8 mouse cellular contexts compared by ENCODE assay signal in genomic region chr7:100285383-100285782, GRCm38 (mm10). TPM values are rescaled to one million over a fixed set of nuclear protein-coding genes. Genes with fewer than 3 reads are reported as not detected.
DNase-seq lines count a peak whose midpoint lies in the region; ATAC-seq and TF ChIP-seq lines count a peak whose summit lies in the region.

Gene P4ha3 (plus strand): TSS chr7:100285520.

- no peaks in the 10 kb centered on the region for H3K36me3 ChIP-seq in heart, embryonic 16.5 days (ENCODE audit: control insufficient read depth, insufficient read depth)
- H3K36me3 ChIP-seq in liver, embryonic 13.5 days = no peaks in the 10 kb centered on the region

- H3K27ac ChIP-seq in layer of hippocampus, adult 2 months = peak within 1 kb of the TSS; percentile 18; the same call in 1 of the 2 replicates
- peak within 1 kb of the TSS; percentile 49 for H3K27ac ChIP-seq in heart, embryonic 16.5 days (ENCODE audit: low read length)
- no peak within 1 kb of the TSS for H3K27ac ChIP-seq in liver, embryonic 13.5 days
- no peak within 1 kb of the TSS for H3K27ac ChIP-seq in olfactory bulb, adult 2 months (ENCODE audit: insufficient read depth, low read depth, low read length)

- H3K4me3 ChIP-seq in layer of hippocampus, adult 2 months = peak within 1 kb of the TSS; percentile 56
- peak within 1 kb of the TSS; percentile 62 for H3K4me3 ChIP-seq in heart, embryonic 16.5 days (ENCODE audit: low read length)
- peak within 1 kb of the TSS; percentile 51 for H3K4me3 ChIP-seq in liver, embryonic 13.5 days (replicated peaks)
- H3K4me3 ChIP-seq in olfactory bulb, adult 2 months (ENCODE audit: insufficient read depth, low read depth, low read length) = peak within 1 kb of the TSS; percentile 62

- WGBS in heart, embryonic 16.5 days = under 1% methylated on average over 53 of the region's 53 CpGs
- WGBS in liver, embryonic 13.5 days (ENCODE audit: insufficient replicate concordance) = 1% methylated on average over 43 of the region's 53 CpGs
- under 1% methylated on average over 52 of the region's 53 CpGs for WGBS in olfactory bulb, adult 2 months

- H3K9ac ChIP-seq in heart, embryonic 16.5 days (ENCODE audit: low read length) = peak within 1 kb of the TSS; percentile 80
- peak within 1 kb of the TSS; percentile 52 for H3K9ac ChIP-seq in liver, embryonic 13.5 days

- H3K4me1 ChIP-seq in heart, embryonic 16.5 days (ENCODE audit: control insufficient read depth, insufficient read depth, low read length) = peaks cover 27% of the 10 kb centered on the region
- H3K4me1 ChIP-seq in liver, embryonic 13.5 days (replicated peaks) = peaks cover 14% of the 10 kb centered on the region
- H3K4me1 ChIP-seq in olfactory bulb, adult 2 months (ENCODE audit: control insufficient read depth, insufficient read depth, low read length) = peaks cover 13% of the 10 kb centered on the region

- 0 out of 2 replicates have a peak, but pooled peaks have one; percentile 32 for ATAC-seq in common myeloid progenitor, adult 5-6 weeks (replicated peaks; ENCODE audit: low read depth, poor library complexity, severe bottlenecking)
- peak; percentile 42; the same call in 1 of the 2 replicates for ATAC-seq in heart, embryonic 16.5 days (replicated peaks; ENCODE audit: extremely low read depth, insufficient read depth, low FRiP score)
- ATAC-seq in liver, embryonic 13.5 days (ENCODE audit: low read depth) = no peak
- ATAC-seq in erythroid progenitor cell, adult 5-6 weeks (replicated peaks; ENCODE audit: low FRiP score, poor library complexity, severe bottlenecking) = no peak

- TF ChIP-seq CTCF in layer of hippocampus, adult 2 months (conservative IDR thresholded peaks at IDR 0.05) = peak; percentile 52
- no peak for TF ChIP-seq CTCF in olfactory bulb, adult 2 months (IDR thresholded peaks at IDR 0.05; ENCODE audit: insufficient read depth, low read depth, low read length)

- peak within 1 kb of the TSS; percentile 75 for H3K4me2 ChIP-seq in heart, embryonic 16.5 days (ENCODE audit: low read depth, low read length)
- H3K4me2 ChIP-seq in liver, embryonic 13.5 days = peak within 1 kb of the TSS; percentile 60

- no peak for DNase-seq in layer of hippocampus, adult 2 months (ENCODE audit: low spot score in 2 of 2)
- DNase-seq in layer of hippocampus, adult 9-10 months (ENCODE audit: low spot score) = no peak
- DNase-seq in liver, embryonic 13.5 days = no peak
- no peak for DNase-seq in cerebellum, adult 11-12 months

- H3K27me3 ChIP-seq in heart, embryonic 16.5 days (ENCODE audit: control insufficient read depth, insufficient read depth, low read length) = peaks cover 2% of the 10 kb centered on the region; the same call in 1 of the 2 replicates
- peaks cover 87% of the 10 kb centered on the region for H3K27me3 ChIP-seq in liver, embryonic 13.5 days

- H3K9me3 ChIP-seq in heart, embryonic 16.5 days (replicated peaks; ENCODE audit: control insufficient read depth, low read length) = no peaks in the 10 kb centered on the region
- no peaks in the 10 kb centered on the region for H3K9me3 ChIP-seq in liver, embryonic 13.5 days (replicated peaks)

- TF ChIP-seq POLR2A in olfactory bulb, adult 2 months (IDR thresholded peaks at IDR 0.05; ENCODE audit: insufficient read depth, low read depth, low read length) = no peak

RNA-seq across cellular contexts. Expression of gene P4ha3, which starts in this region (rescaled TPM):
- total RNA-seq in layer of hippocampus, adult 2 months (2021) = 1 to 10 TPM; 6.4 to 8.3 TPM
- total RNA-seq in common myeloid progenitor, adult 5-6 weeks (2017) = not detected in 2 replicates
- polyA plus RNA-seq in heart, embryonic 16.5 days (2015; fragmentation: Nextera tagmentation; extraction: Ambion mirVana) = 12.8 TPM in 2 replicates
- 0.76 and 1.3 TPM in 2 replicates for polyA plus RNA-seq in liver, embryonic 13.5 days (2015; fragmentation: Nextera tagmentation; extraction: Ambion mirVana)
- not detected in 2 replicates for polyA plus RNA-seq in olfactory bulb, adult 2 months (2012; ENCODE audit: insufficient read depth, insufficient read length, low replicate concordance, missing spikeins)
- not detected in 2 replicates for total RNA-seq in erythroid progenitor cell, adult 5-6 weeks (2015; ENCODE audit: low replicate concordance)
- total RNA-seq in erythroid progenitor cell, adult 5-6 weeks (2017; ENCODE audit: low replicate concordance) = not detected in 2 replicates

Comparison
In these comparisons a context has a peak if more than half of its experiments do, and no peak if none do; other contexts are left out.
1. Peak in ATAC-seq in common myeloid progenitor, adult 5-6 weeks; RNA of the gene not detected or under 1 TPM.
2. H3K27ac ChIP-seq: peak in layer of hippocampus, adult 2 months (single experiment) and heart, embryonic 16.5 days (single experiment); none in liver, embryonic 13.5 days (single experiment) and olfactory bulb, adult 2 months (single experiment).
3. Peak in every context shown above with its lines, with median percentiles within 50 percentile points of each other: H3K4me3 ChIP-seq.